Mouse (Mus musculus) lung, embryonic 16.5 days (tissue): ENCODE measurements around the gene Nxph1. TPM values are rescaled to one million over a fixed set of nuclear protein-coding genes. Genes with fewer than 3 reads are reported as not detected.

Experiments
- ATAC-seq: fragments of 200-750 bp; cut with Nextera tagmentation; 2 replicates; pipeline ENCODE4 v1.8.0; 2017; ENCODE audit warnings: low read depth, mild to moderate bottlenecking, moderate library complexity
- H3K27ac ChIP-seq: fragments of 300-500 bp; sonication (generic); 2 replicates; pipeline ENCODE4 v1.5.1; 2014; ENCODE audit warnings: mild to moderate bottlenecking, control low read depth, low read length
- H3K27me3 ChIP-seq: fragments of 300-500 bp; sonication (generic); 2 replicates; pipeline ENCODE4 v1.6.1; 2014; ENCODE audit warnings: low read depth, low read length, mixed read lengths; ENCODE audit not compliant: control insufficient read depth, insufficient read depth
- H3K36me3 ChIP-seq: fragments of 300-500 bp; sonication (generic); 2 replicates; pipeline ENCODE4 v1.6.1; 2014; ENCODE audit warnings: low read length; ENCODE audit not compliant: control insufficient read depth, insufficient read depth
- H3K4me1 ChIP-seq: fragments of 300-500 bp; sonication (generic); replicated peaks from 2 replicates; pipeline ENCODE4 v1.6.1; 2014; ENCODE audit warnings: low read length, mixed read lengths; ENCODE audit not compliant: control insufficient read depth, insufficient read depth
- H3K4me2 ChIP-seq: fragments of 300-500 bp; sonication (generic); 2 replicates; pipeline ENCODE4 v1.6.1; 2014; ENCODE audit warnings: low read depth, low read length, control low read depth
- H3K4me3 ChIP-seq: fragments of 300-500 bp; sonication (generic); 2 replicates; pipeline ENCODE4 v1.5.1; 2014; ENCODE audit warnings: mild to moderate bottlenecking, low read length, control low read depth
- H3K9ac ChIP-seq: fragments of 300-500 bp; sonication (generic); 2 replicates; pipeline ENCODE4 v1.6.1; 2014; ENCODE audit warnings: low read length, control low read depth
- H3K9me3 ChIP-seq: fragments of 300-500 bp; sonication (generic); 2 replicates; pipeline ENCODE4 v1.6.1; 2016; ENCODE audit warnings: low read length; ENCODE audit not compliant: control insufficient read depth
- WGBS: fragments of 180-500 bp; shearing (Covaris S2); extraction: QIAGEN DNeasy Blood & Tissue Kit; methylation state at CpG from one replicate; pipeline ENCODE4 v1.1.7; 2014; 5-methylcytosine and 5-hydroxymethylcytosine counted together
- polyA plus RNA-seq: library from polyadenylated mRNA; unstranded; fragments of >200 nt; fragmentation: Nextera tagmentation; extraction: Ambion mirVana; gene quantifications from 2 replicates; pipeline ENCODE4 v1.2.1, GENCODE M21; 2015

Gene Nxph1
- polyA plus RNA-seq, 1 experiment from 2014 or later, result 0.19 TPM

DNA sequence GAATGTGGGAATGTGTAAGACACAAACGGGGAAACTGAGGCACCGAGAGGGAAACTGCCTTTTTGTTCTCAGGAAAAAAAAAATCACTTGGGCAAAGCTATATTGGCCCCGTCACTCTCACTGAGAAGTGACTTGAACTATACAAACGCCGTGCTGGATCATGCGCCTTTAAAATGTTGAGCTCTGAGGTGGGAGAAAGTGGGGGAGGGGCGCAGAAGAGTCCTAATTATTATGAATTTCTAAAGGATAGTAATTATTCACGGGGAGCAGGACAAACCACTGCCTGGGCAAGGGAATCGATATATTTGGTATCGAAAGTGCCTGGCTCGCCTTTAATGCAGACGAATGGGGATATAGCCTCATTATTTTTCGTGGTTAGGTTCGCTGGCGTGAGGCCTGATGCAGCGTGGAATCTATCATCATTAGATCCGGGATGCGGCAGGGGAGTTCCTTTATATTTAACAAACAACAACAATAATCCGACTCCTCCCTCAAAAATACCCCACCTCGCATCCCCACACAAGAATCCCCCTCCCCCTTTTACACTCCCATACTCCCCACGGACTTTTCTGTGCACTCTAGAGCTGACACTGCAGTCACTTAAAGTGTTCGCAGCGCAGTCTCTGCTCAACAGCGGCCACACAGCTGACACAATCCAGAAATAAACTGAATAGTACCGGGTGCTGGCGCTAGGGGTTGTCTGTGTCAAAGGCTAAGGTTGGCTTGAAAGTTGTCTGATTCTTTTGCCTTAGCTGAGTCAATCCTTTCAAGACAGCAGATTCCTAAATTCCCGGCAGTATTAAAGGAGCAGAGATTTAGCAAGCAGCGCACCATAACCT lies 10.1 kb downstream of the Nxph1 start:
- Histone ChIP-seq H3K9ac (no peak overlapping the region), H3K36me3 (no peaks in the 10 kb centered on the region), H3K27ac (no peak overlapping the region), H3K4me3 (no peak overlapping the region), H3K4me1 (no peaks in the 10 kb centered on the region), H3K27me3 (peaks cover 49% of the 10 kb centered on the region), H3K4me2 (no peak overlapping the region), H3K9me3 (no peaks in the 10 kb centered on the region)
- ATAC-seq, result no peak
- 7% methylated on average over 28 of the region's 28 CpGs for WGBS

DNA sequence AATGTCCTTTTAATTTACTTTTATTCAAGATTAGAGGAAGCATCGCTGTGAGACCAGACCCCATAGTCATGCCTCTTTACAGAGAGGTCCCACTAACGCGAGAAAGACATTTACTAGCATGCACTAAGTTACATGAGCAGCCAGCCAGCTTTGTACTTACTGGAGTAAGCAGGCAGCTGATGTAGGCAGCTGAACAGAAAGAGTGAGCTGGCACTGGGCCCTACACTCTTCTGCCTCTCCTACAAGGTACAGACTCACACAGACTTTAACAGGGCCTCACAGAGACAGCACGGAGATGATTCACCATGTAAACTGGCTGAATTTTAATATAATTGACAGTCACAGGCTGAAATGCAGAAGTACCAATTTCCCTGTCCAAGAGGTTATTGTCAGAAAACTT lies 11.6 kb downstream of the Nxph1 start:
- WGBS, result 73% methylated on average over 4 of the region's 4 CpGs

DNA sequence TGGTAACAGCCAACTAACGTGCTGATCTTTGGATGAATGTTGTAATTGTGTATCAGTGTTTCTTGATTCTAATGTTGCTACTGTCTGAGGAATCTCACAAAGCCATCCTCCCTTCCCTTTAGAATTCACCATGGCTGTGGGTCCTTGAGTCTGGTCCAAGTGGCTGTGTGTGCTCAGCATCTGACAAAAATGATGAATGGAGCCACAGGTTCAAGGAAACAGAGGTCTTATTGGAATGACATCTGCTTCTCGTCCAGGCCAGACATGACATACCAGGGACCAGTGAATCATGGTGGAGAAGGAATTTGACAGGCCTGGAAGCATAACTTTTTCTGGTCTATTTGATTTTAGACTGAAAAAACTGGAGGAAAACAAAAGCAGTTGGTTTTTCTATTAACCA lies 22.3 kb downstream of the Nxph1 start:
- Histone ChIP-seq H3K4me1 (no peaks in the 10 kb centered on the region), H3K9ac (no peak overlapping the region), H3K9me3 (no peaks in the 10 kb centered on the region), H3K36me3 (no peaks in the 10 kb centered on the region), H3K4me3 (no peak overlapping the region), H3K4me2 (no peak overlapping the region), H3K27ac (no peak overlapping the region), H3K27me3 (no peaks in the 10 kb centered on the region)
- no peak for ATAC-seq
- WGBS, result 41% methylated on average over 2 of the region's 2 CpGs

More for the DNA sequence above, 11.6 kb downstream of the Nxph1 start:
- H3K4me3 ChIP-seq, result no peak overlapping the region
- H3K4me1 ChIP-seq, result no peaks in the 10 kb centered on the region
- no peak for ATAC-seq
- no peaks in the 10 kb centered on the region for H3K9me3 ChIP-seq
- H3K27me3 ChIP-seq, result peaks cover 38% of the 10 kb centered on the region
- no peak overlapping the region for H3K4me2 ChIP-seq
- H3K9ac ChIP-seq, result no peak overlapping the region
- H3K27ac ChIP-seq, result no peak overlapping the region
- no peaks in the 10 kb centered on the region for H3K36me3 ChIP-seq

DNA sequence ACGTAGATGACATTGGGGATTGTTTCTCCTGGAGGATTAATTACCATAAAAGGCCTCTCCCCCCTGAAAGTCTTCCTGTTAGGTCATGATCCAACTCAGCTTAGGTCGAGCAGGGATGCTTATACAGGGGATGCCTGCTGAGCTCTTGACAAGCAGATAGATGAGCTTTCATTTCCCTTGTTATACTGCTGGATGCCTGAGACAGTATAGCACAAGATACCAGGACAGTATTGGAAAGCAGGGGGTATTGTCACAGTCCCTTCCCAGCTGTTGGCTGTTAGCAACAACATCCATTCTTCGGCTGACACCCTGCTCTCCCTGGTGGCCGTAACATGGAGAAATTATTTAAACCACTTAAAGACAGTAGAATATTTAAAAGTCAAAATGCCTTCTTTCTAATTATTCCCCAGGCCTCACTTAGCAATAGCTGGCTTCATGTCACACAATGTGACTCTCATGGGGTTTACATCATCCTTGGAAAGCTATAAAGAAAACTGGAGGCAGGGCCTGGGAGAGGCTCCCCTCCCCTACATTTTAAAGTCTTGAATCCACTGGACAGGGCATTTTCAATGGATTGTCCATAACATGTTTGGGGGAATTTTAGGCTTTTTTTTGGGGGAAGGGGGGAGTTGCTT lies 31.1 kb downstream of the Nxph1 start:
- Histone ChIP-seq H3K36me3 (no peaks in the 10 kb centered on the region), H3K4me3 (no peak overlapping the region), H3K9ac (no peak overlapping the region), H3K4me1 (no peaks in the 10 kb centered on the region), H3K27ac (no peak overlapping the region), H3K27me3 (no peaks in the 10 kb centered on the region), H3K4me2 (no peak overlapping the region), H3K9me3 (no peaks in the 10 kb centered on the region)
- 37% methylated on average over 4 of the region's 4 CpGs for WGBS
- ATAC-seq, result no peak

DNA sequence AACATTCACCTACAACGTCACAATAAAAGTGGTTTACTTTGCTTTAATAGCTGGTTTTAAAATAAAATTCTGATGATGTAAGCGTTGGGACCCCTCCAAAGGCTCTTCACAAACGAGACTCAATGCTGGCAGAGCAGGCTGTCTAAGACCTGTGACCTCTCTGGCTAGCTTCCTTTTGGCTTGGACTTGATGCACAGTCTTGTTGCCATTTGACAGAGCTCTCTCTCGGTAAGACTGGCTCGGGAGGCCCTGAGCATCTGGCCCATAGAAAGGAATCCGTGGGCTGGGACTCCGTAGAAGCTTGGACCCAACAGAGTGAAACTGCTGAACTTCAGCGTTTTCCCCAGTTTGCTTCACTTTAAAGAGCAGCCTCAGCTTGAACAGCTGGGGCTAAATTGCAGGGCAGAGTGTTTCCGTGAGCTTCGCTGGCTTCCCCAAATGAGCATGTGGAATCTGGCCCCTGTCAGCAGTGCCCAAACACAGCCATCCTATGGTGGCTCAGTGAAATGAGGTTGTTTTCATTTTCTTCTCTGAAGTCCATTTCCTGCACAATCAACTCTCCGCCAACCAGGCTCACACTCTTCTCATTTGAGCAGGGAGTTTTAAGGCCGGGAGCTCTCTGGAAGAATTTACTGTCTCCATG lies 48.2 kb downstream of the Nxph1 start:
- no peaks in the 10 kb centered on the region for H3K9me3 ChIP-seq
- no peak overlapping the region for H3K9ac ChIP-seq
- H3K27me3 ChIP-seq, result no peaks in the 10 kb centered on the region
- H3K36me3 ChIP-seq, result no peaks in the 10 kb centered on the region
- H3K4me1 ChIP-seq, result no peaks in the 10 kb centered on the region
- WGBS, result 60% methylated on average over 12 of the region's 12 CpGs
- no peak overlapping the region for H3K4me2 ChIP-seq
- no peak for ATAC-seq
- no peak overlapping the region for H3K27ac ChIP-seq
- H3K4me3 ChIP-seq, result no peak overlapping the region

DNA sequence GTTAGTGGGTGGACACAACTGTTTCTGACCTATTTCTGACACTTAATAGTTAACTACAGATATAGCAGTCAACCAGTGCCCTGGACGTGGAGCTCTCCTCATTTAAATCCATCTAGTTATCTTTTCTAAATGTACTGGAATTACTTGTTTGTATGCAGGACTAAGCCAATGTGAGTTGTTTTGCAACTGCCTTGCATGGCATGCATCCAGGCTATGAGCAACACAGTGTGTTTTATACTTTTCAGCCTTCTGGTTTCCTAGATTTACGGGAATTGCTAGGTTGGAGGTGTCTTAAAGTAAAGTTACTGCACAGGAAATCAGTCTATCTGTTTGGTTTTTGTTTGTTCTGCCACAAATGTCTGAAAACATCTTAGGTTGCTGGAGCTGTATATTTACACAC lies 49.1 kb downstream of the Nxph1 start:
- Histone ChIP-seq H3K36me3 (no peaks in the 10 kb centered on the region), H3K27ac (no peak overlapping the region), H3K4me3 (no peak overlapping the region), H3K9me3 (no peaks in the 10 kb centered on the region), H3K9ac (no peak overlapping the region), H3K4me2 (no peak overlapping the region), H3K27me3 (no peaks in the 10 kb centered on the region), H3K4me1 (no peaks in the 10 kb centered on the region)
- no peak for ATAC-seq
- 61% methylated on average over 2 of the region's 2 CpGs for WGBS

DNA sequence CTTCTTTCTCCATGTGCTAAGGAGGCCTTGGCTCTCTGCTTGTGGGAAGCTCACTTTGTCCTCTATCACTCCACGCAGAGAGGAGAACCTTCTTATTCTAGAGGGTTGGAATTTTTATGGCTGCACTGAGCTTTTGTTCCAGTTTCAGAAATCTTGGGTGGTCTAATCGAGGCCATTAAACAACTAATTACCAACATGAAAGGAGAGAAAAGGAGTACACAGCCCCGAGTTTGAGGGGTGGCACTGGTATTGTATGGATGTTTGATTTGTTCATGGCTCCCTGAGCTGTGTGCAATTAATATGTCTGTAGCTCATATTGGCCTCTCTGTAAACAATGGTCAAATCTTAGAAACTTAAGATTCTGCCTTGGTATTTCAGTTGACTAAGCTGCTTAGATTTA lies 54.5 kb downstream of the Nxph1 start:
- ATAC-seq, result no peak
- Histone ChIP-seq H3K4me2 (no peak overlapping the region), H3K9me3 (no peaks in the 10 kb centered on the region), H3K27ac (no peak overlapping the region), H3K4me1 (no peaks in the 10 kb centered on the region), H3K27me3 (no peaks in the 10 kb centered on the region), H3K4me3 (no peak overlapping the region), H3K9ac (no peak overlapping the region), H3K36me3 (no peaks in the 10 kb centered on the region)
- 45% methylated on average over 3 of the region's 3 CpGs for WGBS

DNA sequence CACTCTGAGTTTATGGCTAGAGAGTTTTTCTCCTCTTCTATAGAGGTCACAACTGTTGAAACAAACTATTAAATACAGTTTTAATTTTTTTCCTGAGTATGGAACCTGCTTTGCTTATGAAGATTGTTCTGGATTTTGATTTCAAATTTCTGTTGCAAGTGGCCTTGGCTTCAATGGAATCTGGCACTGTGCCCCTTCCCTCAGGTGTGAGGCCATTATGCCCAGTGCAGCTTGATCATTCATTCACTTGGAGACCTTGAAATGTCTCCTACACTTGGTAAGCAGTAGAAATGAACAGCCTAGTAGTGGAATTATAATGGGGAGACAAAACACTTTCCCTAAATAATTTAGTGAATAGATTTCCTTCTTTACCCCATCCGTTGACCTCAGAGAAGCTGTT lies 78.4 kb downstream of the Nxph1 start:
- no peaks in the 10 kb centered on the region for H3K36me3 ChIP-seq
- no peak overlapping the region for H3K4me3 ChIP-seq
- H3K4me2 ChIP-seq, result no peak overlapping the region
- no peaks in the 10 kb centered on the region for H3K27me3 ChIP-seq
- H3K9me3 ChIP-seq, result no peaks in the 10 kb centered on the region
- H3K27ac ChIP-seq, result no peak overlapping the region
- H3K4me1 ChIP-seq, result no peaks in the 10 kb centered on the region
- 82% methylated on average over 1 of the region's 1 CpGs for WGBS
- ATAC-seq, result no peak
- no peak overlapping the region for H3K9ac ChIP-seq

DNA sequence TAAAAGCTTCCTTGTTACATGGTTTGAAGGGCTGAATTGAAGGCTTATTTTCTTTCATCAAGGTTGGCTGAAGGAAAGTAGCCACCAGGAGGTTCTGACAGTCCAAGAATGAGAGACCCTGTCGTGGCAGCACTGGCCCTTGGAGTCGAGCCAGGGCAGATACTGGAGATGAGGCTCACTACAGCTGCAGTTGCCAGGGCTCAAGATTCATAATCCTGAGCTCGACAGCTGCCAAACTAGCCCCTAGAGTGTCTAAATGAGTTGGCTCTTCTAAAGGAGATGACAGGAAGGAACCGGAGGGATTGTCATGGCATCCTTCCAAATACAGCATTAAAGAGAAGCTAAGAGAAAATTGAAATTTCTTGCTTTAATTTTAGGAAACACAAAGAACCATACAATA lies 78.9 kb downstream of the Nxph1 start:
- ATAC-seq, result no peak
- no peak overlapping the region for H3K27ac ChIP-seq
- no peaks in the 10 kb centered on the region for H3K36me3 ChIP-seq
- H3K4me3 ChIP-seq, result no peak overlapping the region
- H3K4me2 ChIP-seq, result no peak overlapping the region
- no peaks in the 10 kb centered on the region for H3K27me3 ChIP-seq
- H3K9me3 ChIP-seq, result no peaks in the 10 kb centered on the region
- H3K4me1 ChIP-seq, result no peaks in the 10 kb centered on the region
- WGBS, result 52% methylated on average over 4 of the region's 4 CpGs
- no peak overlapping the region for H3K9ac ChIP-seq
